Mouse (Mus musculus) mature B cell (primary cell): Measurements from ENCODE around the gene Pard3.

Experiments used
- in situ Hi-C: fragments of 300-500 bp; cut with MboI; formaldehyde crosslinking; loops from 2 replicates; pipeline ENCODE4 v1.14.3; 2019

Pard3 gene

GRCm38 (mm10) chr8:127087434-127087833 lies 23.7 kb downstream of the Pard3 start:
- in situ Hi-C loops, result no loop called here

- in situ Hi-C loops, result no loop called here
Measured at GRCm38 (mm10) chr8:127088372-127088771, 24.7 kb downstream of the Pard3 start.

DNA sequence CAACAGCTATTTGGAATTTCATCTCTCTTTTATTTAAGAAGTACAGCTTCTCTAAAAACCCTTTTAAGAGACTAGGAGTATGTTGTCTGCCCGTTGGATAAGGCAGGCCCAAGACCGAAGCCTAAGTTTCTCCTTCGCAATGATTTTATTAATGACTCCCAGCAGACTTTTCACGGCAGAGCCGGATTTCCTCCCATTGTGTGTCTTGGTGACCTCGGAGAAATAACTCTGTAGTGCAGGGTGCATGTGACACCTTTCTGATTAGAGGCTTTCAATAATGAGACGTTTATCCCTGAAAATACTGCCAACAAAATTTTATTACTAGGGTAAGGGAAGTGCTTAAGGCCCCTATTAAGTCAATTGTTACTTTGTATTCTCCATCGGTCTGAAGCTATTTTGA lies 25.3 kb downstream of the Pard3 start:
- in situ Hi-C loops, result no loop called here

- in situ Hi-C loops, result no loop called here
Measured at GRCm38 (mm10) chr8:127090435-127090834, 26.7 kb downstream of the Pard3 start.

GRCm38 (mm10) chr8:127091936-127092335 lies 28.2 kb downstream of the Pard3 start:
- in situ Hi-C loops, result no loop called here

- in situ Hi-C loops, result no loop called here
Measured at GRCm38 (mm10) chr8:127092383-127093112, 28.9 kb downstream of the Pard3 start.

GRCm38 (mm10) chr8:127093113-127093426 lies 29.4 kb downstream of the Pard3 start:
- in situ Hi-C loops, result no loop called here

DNA sequence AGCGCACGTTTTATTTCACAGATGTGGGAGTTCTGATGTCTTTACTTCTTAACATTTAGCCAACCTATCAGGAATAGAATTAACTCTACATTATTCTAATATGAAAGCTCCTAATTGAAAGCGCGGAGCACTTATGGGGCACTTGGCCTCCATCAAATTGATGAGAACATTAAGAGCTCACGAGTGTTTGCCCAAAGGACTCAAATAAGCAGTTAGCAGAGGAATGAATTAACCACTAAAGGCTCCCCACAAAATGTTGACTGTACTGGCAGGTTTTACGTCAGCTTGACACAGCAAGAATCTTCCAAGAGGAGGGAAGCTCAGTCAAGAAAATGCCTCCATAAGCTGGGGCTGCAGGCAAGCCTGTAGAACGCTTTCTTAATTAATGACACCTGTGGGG lies 32.1 kb downstream of the Pard3 start:
- in situ Hi-C loops, result no loop called here

- in situ Hi-C loops, result no loop called here
Measured at GRCm38 (mm10) chr8:127099439-127100090, 35.9 kb downstream of the Pard3 start.

- in situ Hi-C loops, result no loop called here
Measured at GRCm38 (mm10) chr8:127103256-127103655, 39.6 kb downstream of the Pard3 start.

DNA sequence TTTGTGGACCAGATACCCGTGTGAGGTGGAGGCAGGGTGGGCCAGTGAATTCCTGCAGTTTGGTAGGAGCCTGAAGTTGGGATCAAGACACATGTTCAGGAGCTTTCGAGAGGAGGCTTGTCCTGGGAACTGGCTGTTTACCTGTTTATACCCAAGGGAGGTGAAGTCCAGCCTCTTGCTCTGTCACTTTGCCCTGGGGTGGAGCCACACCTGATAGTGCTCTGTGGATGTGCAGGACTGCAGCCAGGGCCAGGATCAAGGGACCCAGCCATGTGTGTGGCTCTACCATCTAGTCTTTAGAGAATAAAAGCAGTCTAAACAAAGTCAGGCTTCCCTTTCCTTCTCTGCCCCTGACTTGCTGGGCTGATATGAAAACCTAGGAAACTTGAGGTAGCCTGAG lies 40.9 kb downstream of the Pard3 start:
- in situ Hi-C loops, result no loop called here

GRCm38 (mm10) chr8:127107928-127108327 lies 44.2 kb downstream of the Pard3 start:
- in situ Hi-C loops, result no loop called here

DNA sequence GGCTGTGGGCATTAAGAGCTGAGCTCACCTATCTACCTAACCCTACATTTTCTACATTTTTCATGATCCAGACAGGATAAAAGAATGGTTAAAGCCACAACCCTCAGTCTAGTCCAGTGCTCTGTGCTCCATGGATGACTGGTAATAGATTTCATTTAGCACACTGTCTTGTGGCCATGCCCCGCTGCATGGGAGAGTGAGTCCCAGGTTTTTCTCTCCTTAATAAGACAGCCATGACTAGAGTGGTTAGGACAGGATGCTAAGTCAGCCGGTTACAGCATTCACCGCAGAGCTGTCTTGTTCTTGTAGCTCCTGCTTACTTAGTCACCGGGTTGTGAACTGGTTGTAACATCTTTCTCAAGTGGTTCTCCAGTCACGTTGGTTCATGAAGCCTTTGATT lies 49.5 kb downstream of the Pard3 start:
- in situ Hi-C loops, result no loop called here

GRCm38 (mm10) chr8:127115837-127116236 lies 52.1 kb downstream of the Pard3 start:
- in situ Hi-C loops, result no loop called here

DNA sequence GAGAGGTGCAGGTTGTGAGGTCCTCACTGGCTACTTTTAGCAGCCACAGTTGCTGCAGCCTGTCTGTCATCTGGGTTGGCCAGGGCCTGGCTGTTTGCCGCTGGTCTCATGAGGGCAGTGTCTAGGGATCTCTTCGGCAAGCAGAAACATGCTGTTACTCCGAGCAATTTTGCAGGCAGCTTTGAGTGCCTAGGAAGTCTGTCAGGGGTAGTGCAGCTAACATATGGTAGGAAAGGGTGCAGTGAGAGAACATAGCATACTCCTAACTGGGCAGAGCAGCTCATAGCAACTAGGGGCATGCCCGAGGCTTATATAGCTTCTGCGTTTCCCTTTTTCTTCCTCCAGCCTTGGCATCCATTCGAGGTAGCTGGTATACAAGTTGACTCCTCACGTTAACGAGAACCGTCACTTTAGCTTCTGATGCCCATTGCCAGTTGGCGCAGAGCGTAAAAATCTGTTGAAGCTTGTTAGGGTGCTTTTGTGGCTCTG lies 54.7 kb downstream of the Pard3 start:
- in situ Hi-C loops, result no loop called here

- in situ Hi-C loops, result no loop called here
Measured at GRCm38 (mm10) chr8:127123391-127123790, 59.7 kb downstream of the Pard3 start.

DNA sequence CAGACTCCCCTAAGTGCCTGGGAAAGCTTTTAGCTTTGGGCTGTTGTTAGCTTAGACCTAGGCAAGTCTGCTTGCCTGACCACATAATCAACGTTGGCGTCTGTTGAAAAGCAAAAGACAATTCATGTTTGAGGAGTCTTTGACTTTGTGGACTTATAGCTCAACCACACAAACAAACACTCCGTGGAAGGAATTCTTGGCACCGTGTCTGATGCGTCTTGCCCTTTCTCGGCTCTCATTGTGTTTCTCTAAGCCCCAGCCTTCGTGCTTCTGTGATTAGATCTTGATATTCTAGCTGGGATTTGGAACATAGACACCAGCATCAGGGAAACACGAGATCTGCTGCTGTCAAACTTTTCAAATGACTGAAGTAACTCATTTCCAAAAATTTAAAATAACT lies 61.1 kb downstream of the Pard3 start:
- in situ Hi-C loops, result no loop called here

DNA sequence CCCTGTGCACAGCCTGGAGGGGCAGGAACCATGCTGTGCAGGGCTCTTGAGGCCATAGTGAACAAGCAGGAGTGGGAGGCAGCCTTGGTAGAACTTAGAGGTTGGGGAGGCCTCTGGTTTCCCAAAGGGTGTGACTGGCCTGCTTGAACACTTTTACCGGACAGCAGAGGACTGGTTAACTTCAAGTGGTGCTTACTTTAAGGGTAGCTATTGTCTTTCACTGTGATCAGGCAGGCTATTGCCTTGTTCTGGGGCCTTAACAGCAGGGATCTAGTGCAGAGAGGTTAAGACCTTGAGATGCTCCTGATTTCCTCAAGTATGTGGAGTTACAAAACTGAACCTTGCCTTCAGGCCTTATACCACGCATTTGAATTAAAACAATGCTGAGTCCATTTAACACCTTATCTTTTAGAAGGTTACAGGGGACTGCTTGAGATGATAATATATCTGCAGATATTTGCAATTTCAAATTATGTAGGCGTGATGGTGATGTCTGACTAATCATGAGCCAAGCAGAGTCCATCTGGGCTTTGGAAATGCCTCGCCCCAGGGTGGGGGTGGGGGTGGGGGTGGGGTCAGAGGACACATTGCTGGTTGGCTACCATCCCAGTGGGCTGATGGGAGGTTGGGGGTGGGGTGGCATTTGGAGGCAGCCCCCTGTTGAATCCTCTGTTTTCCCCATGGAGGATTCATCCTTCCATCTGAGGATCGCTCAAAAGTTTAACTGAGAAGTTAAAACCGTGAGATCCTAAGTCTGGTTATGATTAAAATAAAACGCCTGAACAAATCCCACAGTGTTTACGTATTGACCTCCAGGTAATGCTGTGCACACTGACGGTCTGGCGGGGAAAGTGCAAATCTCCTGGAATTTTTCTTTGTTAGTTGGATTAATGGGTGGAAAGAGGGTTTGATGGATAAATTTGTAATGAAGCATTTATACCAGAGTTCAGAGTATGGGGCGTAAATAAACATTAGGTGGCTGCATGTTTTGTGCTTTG lies 62.3 kb downstream of the Pard3 start:
- in situ Hi-C loops, result no loop called here

GRCm38 (mm10) chr8:127128781-127129396 lies 65.2 kb downstream of the Pard3 start:
- in situ Hi-C loops, result no loop called here

GRCm38 (mm10) chr8:127134327-127134726 lies 70.6 kb downstream of the Pard3 start:
- in situ Hi-C loops, result no loop called here

DNA sequence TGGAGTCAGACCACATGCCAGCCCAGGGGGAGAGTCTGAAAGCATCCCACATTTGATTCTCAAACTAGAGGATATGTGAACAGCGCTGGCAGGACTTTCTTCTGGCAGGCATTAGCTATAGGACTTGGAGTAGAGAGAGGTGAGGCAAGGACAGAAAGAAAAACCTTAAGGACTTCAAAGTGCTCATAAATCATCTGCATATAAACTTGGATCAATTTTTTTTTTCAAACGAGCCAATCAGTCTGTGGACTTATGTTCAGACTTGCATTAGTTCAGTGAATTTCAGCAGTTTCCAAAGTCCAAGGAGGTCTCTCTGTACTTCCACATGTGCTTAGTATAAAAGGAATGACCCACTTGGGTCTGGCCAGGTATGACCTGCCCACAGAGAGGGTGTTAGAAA lies 72.5 kb downstream of the Pard3 start:
- in situ Hi-C loops, result no loop called here

- in situ Hi-C loops, result no loop called here
Measured at GRCm38 (mm10) chr8:127136781-127137180, 73.1 kb downstream of the Pard3 start.
